Comparison of ENCODE assay signal across 9 mouse cellular contexts in the genomic region with DNA sequence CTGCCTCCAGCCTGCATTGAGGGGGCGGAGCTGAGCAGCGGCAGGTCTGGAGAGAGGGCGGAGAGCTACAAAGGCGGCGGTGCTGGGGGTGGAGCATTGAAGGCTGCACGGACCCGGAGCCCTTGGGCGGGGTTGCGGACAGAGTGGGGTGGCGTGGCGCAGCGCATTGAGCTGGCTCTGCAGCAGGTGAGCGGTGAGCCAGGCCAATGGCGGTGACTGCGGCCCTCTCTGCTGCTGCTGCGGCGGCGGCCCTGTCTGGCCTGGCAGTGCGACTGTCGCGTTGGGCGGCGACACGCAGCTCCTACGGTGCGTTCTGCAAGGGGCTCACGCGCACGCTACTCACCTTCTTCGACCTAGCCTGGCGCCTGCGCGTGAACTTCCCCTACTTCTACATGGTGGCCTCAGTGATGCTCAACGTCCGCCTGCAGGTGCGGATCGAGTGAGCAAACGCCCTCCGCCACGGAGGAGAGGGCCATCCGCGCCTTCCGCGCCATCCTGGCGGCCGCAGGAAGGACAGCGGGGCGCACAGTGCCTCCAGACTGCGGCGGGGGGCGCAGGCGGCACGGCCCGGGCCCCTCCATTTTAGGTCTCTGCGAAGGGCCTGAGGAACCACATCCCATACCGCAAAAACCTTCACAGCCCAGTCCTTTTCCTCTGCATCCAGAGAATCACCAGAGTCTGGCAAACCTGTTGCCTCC. TPM values are rescaled to one million over a fixed set of nuclear protein-coding genes. Genes with fewer than 3 reads are reported as not detected.
DNase-seq lines count a peak whose midpoint lies in the region; ATAC-seq and TF ChIP-seq lines count a peak whose summit lies in the region.
"Not testable (repeated sequence)": the region's sequence is repeated elsewhere in the genome, so short reads cannot be mapped to it uniquely, and the experiment has no call there.
"Had no signal": no experiment of that assay in that cellular context is flagged by ENCODE, and none has a peak within 500 bp of the region (broad histone marks: within the 10 kb centered on the region; RNA-seq: fewer than 3 reads in every experiment).

A gene (plus strand): TSS at position 156 of the 698 bp plus-strand sequence.

- not testable (repeated sequence) for TF ChIP-seq CTCF in hindbrain, postnatal 0 days (IDR thresholded peaks at IDR 0.05; ENCODE audit: low read depth)

- peak; percentile 91 for ATAC-seq in hindbrain, postnatal 0 days
- ATAC-seq in lung, embryonic 16.5 days (ENCODE audit: low read depth): peak; percentile 95

- WGBS in hindbrain, postnatal 0 days: 28% methylated on average over 49 of the region's 56 CpGs
- 11% methylated on average over 51 of the region's 56 CpGs for WGBS in lung, embryonic 16.5 days

- peak within 1 kb of the TSS; percentile 44 for H3K4me3 ChIP-seq in hindbrain, postnatal 0 days (ENCODE audit: low read length)
- H3K4me3 ChIP-seq in lung, embryonic 16.5 days (ENCODE audit: low read length): peak within 1 kb of the TSS; percentile 50

- H3K9me3 ChIP-seq in hindbrain, postnatal 0 days (ENCODE audit: low read length); lung, embryonic 16.5 days (ENCODE audit: control insufficient read depth, low read length): not testable (repeated sequence)

- not testable (repeated sequence) for H3K27me3 ChIP-seq in hindbrain, postnatal 0 days (ENCODE audit: insufficient read depth, low read length); lung, embryonic 16.5 days (ENCODE audit: control insufficient read depth, insufficient read depth, low read depth, low read length)

- not testable (repeated sequence) for H3K4me1 ChIP-seq in hindbrain, postnatal 0 days (ENCODE audit: insufficient read depth, low read length); lung, embryonic 16.5 days (replicated peaks; ENCODE audit: control insufficient read depth, insufficient read depth, low read length)

- peak within 1 kb of the TSS; percentile 47 for H3K9ac ChIP-seq in hindbrain, postnatal 0 days (replicated peaks; ENCODE audit: low read length)
- peak within 1 kb of the TSS; percentile 54 for H3K9ac ChIP-seq in lung, embryonic 16.5 days (ENCODE audit: low read length)

- DNase-seq in R1 (ENCODE audit: low read depth, low spot score): peak; percentile 81
- DNase-seq in cerebellum, postnatal 10 days: peak; percentile 68 to 74
- peak; percentile 17 to 28 for DNase-seq in frontal cortex, postnatal 14 days (ENCODE audit: low spot score in 2 of 2)
- peak; percentile 62 for DNase-seq in hindbrain, postnatal 0 days (ENCODE audit: low spot score)
- peak; percentile 20 to 37 for DNase-seq in layer of hippocampus, postnatal 14 days (ENCODE audit: low spot score in 2 of 2)
- peak; percentile 11 for DNase-seq in ovary, postnatal 14 days (ENCODE audit: low spot score)
- peak; percentile 44 for DNase-seq in thymus, postnatal 14 days

- not testable (repeated sequence) for H3K36me3 ChIP-seq in hindbrain, postnatal 0 days (ENCODE audit: insufficient read depth, low read length); lung, embryonic 16.5 days (ENCODE audit: control insufficient read depth, insufficient read depth, low read length)

- H3K27ac ChIP-seq in hindbrain, postnatal 0 days: peak within 1 kb of the TSS; percentile 77
- H3K27ac ChIP-seq in lung, embryonic 16.5 days (ENCODE audit: low read length): not testable (repeated sequence)

- peak within 1 kb of the TSS; percentile 54 for H3K4me2 ChIP-seq in hindbrain, postnatal 0 days (ENCODE audit: low read depth, low read length)
- H3K4me2 ChIP-seq in lung, embryonic 16.5 days (ENCODE audit: low read depth, low read length): peak within 1 kb of the TSS; percentile 57

RNA-seq across cellular contexts. Expression of the gene that starts here (rescaled TPM):
- total RNA-seq in hindbrain, postnatal 0 days (2014; rRNA removed): 68.7 and 74.6 TPM in 2 replicates
- 53.8 and 55.9 TPM in 2 replicates for polyA plus RNA-seq in hindbrain, postnatal 0 days (2015; fragmentation: Nextera tagmentation; extraction: Ambion mirVana)
- total RNA-seq in layer of hippocampus, postnatal 14 days (2021): 10 to 100 TPM; 30.4 to 35.7 TPM
- polyA plus RNA-seq in lung, embryonic 16.5 days (2015; fragmentation: Nextera tagmentation; extraction: Ambion mirVana): 5.7 and 5.8 TPM in 2 replicates
- total RNA-seq: neutrophil, adult 5-6 weeks had no signal

Comparison
In these comparisons a context has a peak if more than half of its experiments do, and no peak if none do; other contexts are left out.
1. DNase-seq: peak in every context shown above with its lines; median percentile 81 in R1; 71 in cerebellum, postnatal 10 days; 62 in hindbrain, postnatal 0 days; 44 in thymus, postnatal 14 days; 28 in layer of hippocampus, postnatal 14 days; 22 in frontal cortex, postnatal 14 days; 11 in ovary, postnatal 14 days.